Mouse (Mus musculus): ENCODE results near the gene Fam120a.

DNA sequence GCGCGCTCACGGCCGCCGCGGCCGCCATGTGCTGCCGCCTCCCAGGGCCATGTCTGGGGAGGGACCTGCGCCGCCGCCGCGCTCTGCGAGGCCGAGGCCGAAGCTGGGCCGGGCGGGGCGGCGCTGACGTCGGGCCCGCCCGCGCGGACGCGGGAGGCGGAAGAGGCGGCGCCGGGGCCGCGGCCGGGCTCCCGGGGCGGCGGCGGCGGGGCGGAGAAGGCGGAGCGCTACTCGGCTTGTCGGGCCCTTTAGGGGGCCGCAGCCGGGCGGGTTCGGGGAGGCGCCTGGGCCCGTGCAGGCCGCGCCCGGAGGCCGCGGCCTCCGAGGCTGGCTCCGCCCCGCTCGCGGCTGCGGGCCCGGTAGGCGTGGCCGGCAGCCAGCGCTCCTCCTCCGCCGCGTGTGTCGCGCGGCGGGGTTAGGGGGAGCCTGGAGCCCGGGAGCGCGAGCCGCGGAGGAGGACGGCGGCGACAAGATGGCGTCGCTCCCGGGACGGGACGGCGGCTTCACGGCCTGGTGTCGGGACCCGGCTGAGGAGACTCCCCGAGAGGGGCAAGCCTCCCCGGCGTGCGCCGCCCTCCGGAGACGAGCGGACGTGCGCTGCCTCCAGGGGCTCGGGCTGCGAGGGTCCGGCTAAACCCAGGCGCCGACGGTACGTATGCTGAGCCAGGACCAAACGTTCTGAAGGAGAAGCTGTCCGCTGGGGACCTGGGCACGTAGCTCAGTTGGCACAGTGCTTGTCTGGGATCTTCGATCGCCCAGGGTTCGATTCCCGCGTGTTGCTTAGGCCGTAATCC lies at the start of gene Fam120a:
- TF ChIP-seq CTCF (IDR thresholded peaks at IDR 0.05; ENCODE audit: low read depth) (peak; percentile 64), EP300 (optimal IDR thresholded peaks at IDR 0.05) (no peak)

All from stomach, postnatal 0 days (tissue).